Mouse (Mus musculus): ENCODE results near the gene Flnc. TPM values are rescaled to one million over a fixed set of nuclear protein-coding genes. Genes with fewer than 3 reads are reported as not detected.

Gene Flnc
- polyA plus RNA-seq, 1 experiment from 2014 or later, result 0.07 TPM

DNA sequence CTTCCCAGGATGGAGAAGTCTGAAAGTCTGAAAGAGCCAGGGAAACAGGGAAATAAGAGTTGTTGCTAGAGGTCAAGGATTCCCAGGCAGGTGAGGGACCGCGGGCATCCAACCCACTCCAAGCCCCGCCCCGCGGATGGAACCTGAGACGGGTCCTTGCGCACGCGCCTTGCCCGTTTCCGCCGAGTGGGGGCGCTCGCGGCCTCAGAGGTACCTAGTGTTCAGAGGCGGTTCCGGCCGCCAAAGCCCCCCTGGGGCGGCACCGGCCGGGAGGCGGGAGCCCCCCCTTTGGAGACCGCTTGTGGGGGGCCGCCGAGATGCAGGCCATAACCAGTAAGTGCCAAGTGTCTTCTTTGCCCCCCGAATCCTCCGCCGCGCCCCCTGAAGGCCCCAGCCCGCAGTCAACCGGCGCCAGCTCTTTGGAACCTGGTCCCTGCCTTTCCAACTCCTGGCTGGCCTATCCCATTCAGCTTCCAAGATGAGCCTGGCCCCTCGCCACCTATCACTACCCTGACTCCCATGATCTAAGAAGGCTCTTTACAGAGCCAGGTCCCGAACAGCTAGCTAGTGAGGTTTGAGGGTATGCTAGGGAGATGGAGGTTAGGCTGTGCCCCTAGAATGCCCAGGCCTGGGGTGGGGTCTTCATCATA, 30.2 kb upstream of the Flnc start:
- TF ChIP-seq CTCF (IDR thresholded peaks at IDR 0.05; ENCODE audit: low read depth), result peak; percentile 24; the same call in 1 of the 2 replicates
- TF ChIP-seq EP300 (IDR thresholded peaks at IDR 0.05; ENCODE audit: low read depth), result no peak
- H3K9ac ChIP-seq (replicated peaks), result no peak overlapping the region
- DNase-seq, result peak; percentile 49
- ATAC-seq, result no peak
- peaks cover 33% of the 10 kb centered on the region for H3K27me3 ChIP-seq (ENCODE audit: insufficient read depth, low read length)
- H3K4me2 ChIP-seq (ENCODE audit: low read depth, low read length), result no peak overlapping the region
- 12% methylated on average over 33 of the region's 34 CpGs for WGBS (ENCODE audit: insufficient replicate concordance)
- H3K27ac ChIP-seq (ENCODE audit: low read depth), result no peak overlapping the region
- peaks cover 2% of the 10 kb centered on the region; the same call in 1 of the 2 replicates for H3K4me1 ChIP-seq (ENCODE audit: insufficient read depth)
- H3K9me3 ChIP-seq (ENCODE audit: low read length), result no peaks in the 10 kb centered on the region
- no peaks in the 10 kb centered on the region for H3K36me3 ChIP-seq (replicated peaks; ENCODE audit: insufficient read depth, low read length)
- no peak overlapping the region for H3K4me3 ChIP-seq (ENCODE audit: low read depth, low read length)

- no peak overlapping the region for H3K4me3 ChIP-seq (ENCODE audit: low read depth, low read length)
- no peak overlapping the region for H3K27ac ChIP-seq (ENCODE audit: low read depth)
- WGBS (ENCODE audit: insufficient replicate concordance), result 76% methylated on average over 6 of the region's 6 CpGs
- no peaks in the 10 kb centered on the region for H3K36me3 ChIP-seq (replicated peaks; ENCODE audit: insufficient read depth, low read length)
- H3K4me1 ChIP-seq (ENCODE audit: insufficient read depth), result peaks cover 2% of the 10 kb centered on the region; the same call in 1 of the 2 replicates
- H3K4me2 ChIP-seq (ENCODE audit: low read depth, low read length), result no peak overlapping the region
- no peak for DNase-seq
- TF ChIP-seq EP300 (IDR thresholded peaks at IDR 0.05; ENCODE audit: low read depth) (no peak), CTCF (IDR thresholded peaks at IDR 0.05; ENCODE audit: low read depth) (no peak)
- no peak for ATAC-seq
- no peaks in the 10 kb centered on the region for H3K9me3 ChIP-seq (ENCODE audit: low read length)
- no peak overlapping the region for H3K9ac ChIP-seq (replicated peaks)
- peaks cover 14% of the 10 kb centered on the region for H3K27me3 ChIP-seq (ENCODE audit: insufficient read depth, low read length)
Observed at GRCm38 (mm10) chr6:29406412-29406811, 26.6 kb upstream of the Flnc start.

- ATAC-seq, result no peak
- H3K4me1 ChIP-seq (ENCODE audit: insufficient read depth), result no peaks in the 10 kb centered on the region
- DNase-seq, result no peak
- no peaks in the 10 kb centered on the region for H3K9me3 ChIP-seq (ENCODE audit: low read length)
- no peak overlapping the region for H3K27ac ChIP-seq (ENCODE audit: low read depth)
- H3K9ac ChIP-seq (replicated peaks), result no peak overlapping the region
- H3K4me3 ChIP-seq (ENCODE audit: low read depth, low read length), result no peak overlapping the region
- 56% methylated on average over 9 of the region's 9 CpGs for WGBS (ENCODE audit: insufficient replicate concordance)
- H3K36me3 ChIP-seq (replicated peaks; ENCODE audit: insufficient read depth, low read length), result no peaks in the 10 kb centered on the region
- no peak for TF ChIP-seq CTCF (IDR thresholded peaks at IDR 0.05; ENCODE audit: low read depth)
- TF ChIP-seq EP300 (IDR thresholded peaks at IDR 0.05; ENCODE audit: low read depth), result no peak
- no peak overlapping the region for H3K4me2 ChIP-seq (ENCODE audit: low read depth, low read length)
- 0 out of 2 replicates have a peak, but pooled peaks cover 3% of the 10 kb centered on the region for H3K27me3 ChIP-seq (ENCODE audit: insufficient read depth, low read length)
Observed at GRCm38 (mm10) chr6:29415446-29415845, 17.6 kb upstream of the Flnc start.

DNA sequence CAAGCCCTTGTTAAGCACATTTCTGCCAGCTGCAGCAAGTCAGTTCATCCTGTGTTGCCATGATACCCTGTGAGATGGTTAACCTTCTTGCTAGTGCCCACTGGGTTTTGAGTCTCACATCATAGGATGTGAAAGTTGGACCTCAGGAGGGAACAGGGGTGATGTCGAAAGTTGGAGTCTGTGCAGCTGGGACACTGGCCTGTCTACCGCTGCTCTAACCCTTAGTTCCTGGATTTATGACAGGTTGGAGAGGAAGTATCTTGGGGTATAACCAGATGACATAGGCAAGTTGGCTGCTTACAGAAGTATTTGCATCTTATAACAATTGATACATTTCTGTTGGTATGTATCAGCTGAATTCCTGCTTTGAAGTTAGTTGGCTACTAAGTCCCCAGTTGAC, 12.5 kb upstream of the Flnc start:
- no peak for DNase-seq
- Histone ChIP-seq H3K4me2 (ENCODE audit: low read depth, low read length) (no peak overlapping the region), H3K27me3 (ENCODE audit: insufficient read depth, low read length) (0 out of 2 replicates have a peak, but pooled peaks cover 3% of the 10 kb centered on the region), H3K4me1 (ENCODE audit: insufficient read depth) (no peaks in the 10 kb centered on the region), H3K9ac (replicated peaks) (no peak overlapping the region), H3K36me3 (replicated peaks; ENCODE audit: insufficient read depth, low read length) (no peaks in the 10 kb centered on the region), H3K27ac (ENCODE audit: low read depth) (no peak overlapping the region), H3K4me3 (ENCODE audit: low read depth, low read length) (no peak overlapping the region), H3K9me3 (ENCODE audit: low read length) (no peaks in the 10 kb centered on the region)
- 35% methylated on average over 2 of the region's 2 CpGs for WGBS (ENCODE audit: insufficient replicate concordance)
- TF ChIP-seq CTCF (IDR thresholded peaks at IDR 0.05; ENCODE audit: low read depth), result no peak
- no peak for TF ChIP-seq EP300 (IDR thresholded peaks at IDR 0.05; ENCODE audit: low read depth)
- no peak for ATAC-seq

DNA sequence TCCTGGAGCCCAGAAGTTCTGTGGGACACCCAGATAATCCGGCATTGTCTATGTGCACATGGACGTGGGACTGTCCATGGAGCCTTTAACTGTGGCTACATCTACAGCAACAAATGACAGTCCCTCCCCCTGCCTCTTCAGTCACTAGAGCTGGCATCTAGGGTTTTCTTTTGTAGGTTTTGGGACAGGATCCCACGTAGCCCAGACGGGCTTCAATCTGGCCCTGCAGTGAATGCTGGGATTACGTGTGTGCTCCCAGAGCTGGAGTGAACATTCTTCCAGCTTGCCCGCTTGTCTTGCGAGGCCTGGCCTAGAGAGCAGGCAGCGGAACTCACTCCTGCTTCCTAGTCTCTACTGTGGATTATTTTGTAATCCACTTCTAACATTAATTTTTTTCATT, 7.9 kb upstream of the Flnc start:
- Histone ChIP-seq H3K9ac (replicated peaks) (no peak overlapping the region), H3K36me3 (replicated peaks; ENCODE audit: insufficient read depth, low read length) (no peaks in the 10 kb centered on the region), H3K4me3 (ENCODE audit: low read depth, low read length) (no peak overlapping the region), H3K4me2 (ENCODE audit: low read depth, low read length) (no peak overlapping the region), H3K27ac (ENCODE audit: low read depth) (no peak overlapping the region), H3K4me1 (ENCODE audit: insufficient read depth) (no peaks in the 10 kb centered on the region), H3K9me3 (ENCODE audit: low read length) (no peaks in the 10 kb centered on the region), H3K27me3 (ENCODE audit: insufficient read depth, low read length) (no peaks in the 10 kb centered on the region)
- no peak for DNase-seq
- whole genome bisulfite sequencing (ENCODE audit: insufficient replicate concordance), result 80% methylated on average over 8 of the region's 8 CpGs
- ATAC-seq, result no peak
- no peak for TF ChIP-seq CTCF (IDR thresholded peaks at IDR 0.05; ENCODE audit: low read depth)

- ATAC-seq, result no peak
- no peak overlapping the region for H3K4me3 ChIP-seq (ENCODE audit: low read depth, low read length)
- H3K27me3 ChIP-seq (ENCODE audit: insufficient read depth, low read length), result peaks cover 7% of the 10 kb centered on the region
- TF ChIP-seq CTCF (IDR thresholded peaks at IDR 0.05; ENCODE audit: low read depth) (no peak), EP300 (IDR thresholded peaks at IDR 0.05; ENCODE audit: low read depth) (no peak)
- 75% methylated on average over 6 of the region's 6 CpGs for WGBS (ENCODE audit: insufficient replicate concordance)
- H3K9me3 ChIP-seq (ENCODE audit: low read length), result no peaks in the 10 kb centered on the region
- no peaks in the 10 kb centered on the region for H3K4me1 ChIP-seq (ENCODE audit: insufficient read depth)
- no peaks in the 10 kb centered on the region for H3K36me3 ChIP-seq (replicated peaks; ENCODE audit: insufficient read depth, low read length)
- H3K4me2 ChIP-seq (ENCODE audit: low read depth, low read length), result no peak overlapping the region
- no peak overlapping the region for H3K27ac ChIP-seq (ENCODE audit: low read depth)
- no peak for DNase-seq
- H3K9ac ChIP-seq (replicated peaks), result no peak overlapping the region
Observed at GRCm38 (mm10) chr6:29426331-29426730, 6.7 kb upstream of the Flnc start.

Measured in liver, postnatal 0 days (tissue).